Mouse (Mus musculus): Measurements from ENCODE around the gene Il4i1. TPM values are rescaled to one million over a fixed set of nuclear protein-coding genes. Genes with fewer than 3 reads are reported as not detected.

Gene Il4i1
- polyA plus RNA-seq, 1 experiment from 2014 or later = 1.1 TPM

DNA sequence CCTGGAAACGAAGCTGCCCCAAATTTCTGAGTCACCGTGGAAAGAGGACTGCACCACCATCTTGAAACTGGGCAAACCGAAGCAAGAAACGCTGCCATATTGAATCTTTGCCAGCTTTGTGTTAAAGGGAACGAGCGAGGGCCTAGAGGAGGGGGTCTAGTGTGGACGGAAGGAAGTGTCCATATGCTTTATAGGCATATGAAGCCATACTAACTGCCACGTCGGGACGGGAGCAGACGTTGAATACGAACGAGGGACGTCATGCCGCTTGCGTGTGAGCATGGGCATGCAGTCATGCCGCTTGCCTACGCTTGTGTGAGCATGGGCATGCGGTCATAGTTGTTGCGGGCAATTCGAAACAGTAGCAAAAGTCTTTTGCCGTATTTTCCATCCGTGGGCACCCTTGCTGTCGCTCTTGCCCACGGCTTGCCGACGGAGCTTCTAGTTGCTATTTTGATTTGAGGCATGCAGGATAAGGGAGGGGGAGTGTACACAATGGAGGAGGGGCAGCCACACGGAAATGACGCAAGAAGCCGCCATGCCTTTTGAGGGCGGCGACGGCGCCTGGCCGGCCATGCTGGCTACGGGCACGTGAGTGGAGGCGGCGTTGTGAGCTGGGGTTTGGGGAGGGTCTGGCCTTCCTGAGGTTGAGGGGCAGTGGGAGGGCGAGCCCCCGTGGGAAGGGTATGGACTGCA lies 33.4 kb downstream of the Il4i1 start:
- Histone ChIP-seq H3K9me3 (replicated peaks) (no peaks in the 10 kb centered on the region), H3K27ac (ENCODE audit: poor library complexity, severe bottlenecking) (peak overlapping the region; percentile 98), H3K4me1 (replicated peaks) (peaks cover 48% of the 10 kb centered on the region), H3K4me3 (peak overlapping the region; percentile 91), H3K9ac (peak overlapping the region; percentile 94), H3K4me2 (peak overlapping the region; percentile 94), H3K36me3 (peaks cover 46% of the 10 kb centered on the region), H3K27me3 (replicated peaks) (no peaks in the 10 kb centered on the region)
- WGBS = under 1% methylated on average over 41 of the region's 41 CpGs
- ATAC-seq (ENCODE audit: insufficient number of reproducible peaks, low FRiP score) = peak; percentile 77

DNA sequence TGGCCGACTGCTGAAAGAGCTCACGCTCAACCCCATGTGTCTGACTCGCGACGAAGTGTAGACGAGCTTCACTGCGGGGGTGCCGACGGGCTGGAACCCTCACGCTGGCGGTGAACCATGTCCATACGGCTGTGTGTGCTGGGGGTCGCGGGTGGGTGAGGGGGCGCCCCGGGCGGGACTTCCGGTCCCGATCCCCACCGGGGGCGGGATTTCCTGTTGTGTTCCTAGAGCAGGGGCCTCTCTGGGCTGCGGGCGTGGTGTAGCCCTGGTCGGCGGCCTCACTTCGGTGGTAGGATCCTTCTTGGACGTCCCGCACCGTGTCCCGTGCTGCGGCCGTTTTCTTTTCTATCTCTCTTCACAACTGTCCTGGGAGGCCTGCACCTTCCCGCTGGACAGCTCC lies 34.0 kb downstream of the Il4i1 start:
- under 1% methylated on average over 32 of the region's 33 CpGs for WGBS
- peaks cover 40% of the 10 kb centered on the region for H3K36me3 ChIP-seq
- H3K27ac ChIP-seq (ENCODE audit: poor library complexity, severe bottlenecking) = peak overlapping the region; percentile 98
- peak; percentile 52 for ATAC-seq (ENCODE audit: insufficient number of reproducible peaks, low FRiP score)
- H3K4me3 ChIP-seq = peak overlapping the region; percentile 91
- H3K27me3 ChIP-seq (replicated peaks) = no peaks in the 10 kb centered on the region
- peak overlapping the region; percentile 94 for H3K9ac ChIP-seq
- peaks cover 52% of the 10 kb centered on the region for H3K4me1 ChIP-seq (replicated peaks)
- peak overlapping the region; percentile 94 for H3K4me2 ChIP-seq
- no peaks in the 10 kb centered on the region for H3K9me3 ChIP-seq (replicated peaks)

DNA sequence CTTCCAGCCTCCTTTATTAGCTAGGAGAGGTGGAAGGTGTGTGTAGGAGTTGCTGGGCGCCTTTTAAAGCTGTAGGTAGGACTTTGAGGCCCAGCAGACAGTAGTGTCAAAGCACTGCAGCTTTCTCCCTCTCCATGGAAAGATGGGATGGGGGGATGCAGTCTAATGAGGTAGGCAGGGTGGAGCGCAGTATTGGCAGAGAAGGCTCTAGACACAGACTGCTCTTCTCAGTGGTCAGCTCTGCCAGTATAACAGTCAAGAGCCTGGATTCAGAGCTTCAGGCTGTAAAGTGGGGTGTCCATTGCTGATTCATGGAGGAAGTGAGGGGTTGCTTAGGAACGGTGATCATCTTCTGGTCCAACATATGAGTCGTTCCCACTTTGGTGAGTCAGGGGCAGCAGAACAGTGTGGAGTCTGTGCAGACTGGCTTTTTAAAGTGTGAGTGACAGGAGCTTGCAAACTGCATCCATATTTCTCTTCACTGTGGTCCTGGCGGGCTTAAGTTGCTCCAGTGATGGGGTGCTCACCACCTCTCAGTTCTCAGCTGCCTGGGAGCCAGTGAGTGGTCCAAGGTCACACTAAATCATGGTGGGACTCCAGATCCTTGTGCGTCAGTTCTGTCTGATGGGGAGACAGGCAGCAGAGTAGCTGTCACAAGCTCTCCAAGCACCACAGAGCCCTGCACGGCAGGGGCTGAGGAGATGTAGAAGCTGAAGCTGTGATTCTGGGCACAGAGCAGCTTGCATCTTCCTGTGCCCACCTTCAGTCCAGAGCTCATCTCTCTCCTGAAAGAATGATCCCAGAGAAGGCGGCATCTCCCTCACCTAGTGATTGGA lies 34.8 kb downstream of the Il4i1 start:
- Histone ChIP-seq H3K4me2 (peak overlapping the region; percentile 94), H3K27me3 (replicated peaks) (no peaks in the 10 kb centered on the region), H3K27ac (ENCODE audit: poor library complexity, severe bottlenecking) (peak overlapping the region; percentile 98), H3K36me3 (peaks cover 31% of the 10 kb centered on the region), H3K9me3 (replicated peaks) (no peaks in the 10 kb centered on the region), H3K4me1 (replicated peaks) (peaks cover 61% of the 10 kb centered on the region), H3K4me3 (peak overlapping the region; percentile 91), H3K9ac (peak overlapping the region; percentile 94)
- no peak for ATAC-seq (ENCODE audit: insufficient number of reproducible peaks, low FRiP score)
- 77% methylated on average over 8 of the region's 8 CpGs for WGBS

DNA sequence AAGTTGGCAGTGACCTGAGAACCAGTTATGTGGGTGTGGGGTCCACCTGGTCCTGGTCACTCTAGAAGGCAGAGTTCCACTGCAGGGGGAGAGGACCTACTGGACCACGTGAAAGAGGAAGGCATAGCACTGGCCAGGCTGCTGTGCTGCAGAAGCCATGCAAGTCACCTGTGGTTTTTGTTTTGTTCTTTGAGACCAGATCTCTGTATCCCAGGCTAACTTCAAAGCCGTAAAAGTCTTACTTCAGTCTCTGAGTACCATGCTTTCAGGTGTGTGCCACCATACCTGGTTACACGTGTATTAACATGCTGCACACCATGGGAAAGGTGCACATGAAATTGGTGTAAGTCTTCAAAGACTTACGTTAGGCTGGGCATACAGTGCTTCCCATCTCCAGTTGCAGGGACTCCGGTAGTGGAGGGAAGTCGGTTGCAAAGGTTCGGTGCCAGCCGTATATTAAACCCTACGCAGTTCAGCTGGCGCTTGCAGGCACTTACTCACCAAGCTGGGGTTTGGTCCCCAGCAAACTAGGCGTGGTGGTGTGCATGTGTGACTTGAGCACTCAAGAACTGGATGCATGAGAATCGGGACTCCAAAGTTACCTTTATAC lies 35.5 kb downstream of the Il4i1 start:
- no peaks in the 10 kb centered on the region for H3K27me3 ChIP-seq (replicated peaks)
- ATAC-seq (ENCODE audit: insufficient number of reproducible peaks, low FRiP score) = no peak
- WGBS = 93% methylated on average over 12 of the region's 12 CpGs
- H3K4me2 ChIP-seq = peak overlapping the region; percentile 94; the same call in 1 of the 2 replicates
- H3K4me3 ChIP-seq = peak overlapping the region; percentile 91; the same call in 1 of the 2 replicates
- H3K36me3 ChIP-seq = peaks cover 24% of the 10 kb centered on the region
- no peak overlapping the region for H3K27ac ChIP-seq (ENCODE audit: poor library complexity, severe bottlenecking)
- peaks cover 67% of the 10 kb centered on the region for H3K4me1 ChIP-seq (replicated peaks)
- H3K9me3 ChIP-seq (replicated peaks) = no peaks in the 10 kb centered on the region
- peak overlapping the region; percentile 94 for H3K9ac ChIP-seq

DNA sequence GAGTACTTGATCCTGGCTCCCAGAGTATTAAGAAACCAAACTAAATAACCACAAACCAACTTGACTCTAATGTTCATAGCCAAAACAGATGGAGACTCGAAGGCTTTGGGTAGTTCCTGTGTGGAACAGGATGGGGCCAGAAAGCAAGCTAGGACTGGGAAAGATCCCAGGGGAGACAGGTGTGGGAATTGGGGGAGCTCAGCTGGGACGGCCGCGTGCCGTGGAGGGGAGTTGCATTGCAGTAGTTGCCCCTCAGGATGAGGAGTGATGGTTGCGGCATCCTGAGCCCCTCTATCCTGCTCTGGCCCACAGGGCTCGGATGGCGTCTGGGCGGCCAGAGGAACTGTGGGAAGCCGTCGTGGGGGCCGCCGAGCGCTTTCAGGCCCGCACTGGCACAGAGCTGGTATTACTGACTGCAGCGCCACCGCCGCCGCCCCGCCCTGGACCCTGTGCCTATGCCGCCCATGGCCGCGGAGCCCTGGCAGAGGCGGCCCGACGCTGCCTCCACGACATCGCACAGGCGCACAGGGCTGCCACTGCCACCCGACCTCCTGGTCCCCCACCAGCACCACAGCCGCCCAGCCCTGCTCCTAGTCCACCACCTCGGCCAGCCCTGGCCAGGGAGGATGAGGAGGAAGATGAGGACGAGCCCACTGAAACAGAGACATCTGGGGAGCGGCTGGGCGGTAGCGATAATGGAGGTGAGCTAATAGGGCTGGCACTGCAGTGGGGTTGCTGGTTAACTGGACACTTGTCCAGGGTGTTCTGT lies 36.3 kb downstream of the Il4i1 start:
- H3K27ac ChIP-seq (ENCODE audit: poor library complexity, severe bottlenecking) = no peak overlapping the region
- H3K4me3 ChIP-seq = no peak overlapping the region
- peaks cover 66% of the 10 kb centered on the region for H3K4me1 ChIP-seq (replicated peaks)
- no peak overlapping the region; the same call in 1 of the 2 replicates for H3K4me2 ChIP-seq
- H3K9me3 ChIP-seq (replicated peaks) = no peaks in the 10 kb centered on the region
- no peak overlapping the region for H3K9ac ChIP-seq
- H3K36me3 ChIP-seq = peaks cover 21% of the 10 kb centered on the region
- no peaks in the 10 kb centered on the region for H3K27me3 ChIP-seq (replicated peaks)
- WGBS = 87% methylated on average over 36 of the region's 36 CpGs
- ATAC-seq (ENCODE audit: insufficient number of reproducible peaks, low FRiP score) = no peak

DNA sequence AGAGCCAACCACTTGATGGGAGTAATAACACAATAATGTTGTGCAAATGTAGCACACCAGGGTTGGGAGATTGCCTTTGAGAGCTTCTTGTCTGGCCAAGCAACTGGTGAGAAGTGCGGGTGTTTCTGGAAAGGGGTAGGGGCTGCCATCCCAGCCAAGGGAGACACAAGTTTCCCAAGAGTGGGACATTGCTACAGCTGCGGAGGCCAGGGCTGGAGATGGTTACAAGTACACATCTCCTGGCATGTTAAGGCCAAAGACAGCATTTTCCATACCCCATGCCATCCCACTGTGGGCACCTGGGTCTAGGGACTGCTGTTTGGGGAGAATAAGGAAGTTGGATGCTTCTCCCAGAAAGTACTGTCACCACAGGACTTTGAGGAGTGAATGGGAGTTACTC lies 36.9 kb downstream of the Il4i1 start:
- WGBS = 93% methylated on average over 2 of the region's 2 CpGs

DNA sequence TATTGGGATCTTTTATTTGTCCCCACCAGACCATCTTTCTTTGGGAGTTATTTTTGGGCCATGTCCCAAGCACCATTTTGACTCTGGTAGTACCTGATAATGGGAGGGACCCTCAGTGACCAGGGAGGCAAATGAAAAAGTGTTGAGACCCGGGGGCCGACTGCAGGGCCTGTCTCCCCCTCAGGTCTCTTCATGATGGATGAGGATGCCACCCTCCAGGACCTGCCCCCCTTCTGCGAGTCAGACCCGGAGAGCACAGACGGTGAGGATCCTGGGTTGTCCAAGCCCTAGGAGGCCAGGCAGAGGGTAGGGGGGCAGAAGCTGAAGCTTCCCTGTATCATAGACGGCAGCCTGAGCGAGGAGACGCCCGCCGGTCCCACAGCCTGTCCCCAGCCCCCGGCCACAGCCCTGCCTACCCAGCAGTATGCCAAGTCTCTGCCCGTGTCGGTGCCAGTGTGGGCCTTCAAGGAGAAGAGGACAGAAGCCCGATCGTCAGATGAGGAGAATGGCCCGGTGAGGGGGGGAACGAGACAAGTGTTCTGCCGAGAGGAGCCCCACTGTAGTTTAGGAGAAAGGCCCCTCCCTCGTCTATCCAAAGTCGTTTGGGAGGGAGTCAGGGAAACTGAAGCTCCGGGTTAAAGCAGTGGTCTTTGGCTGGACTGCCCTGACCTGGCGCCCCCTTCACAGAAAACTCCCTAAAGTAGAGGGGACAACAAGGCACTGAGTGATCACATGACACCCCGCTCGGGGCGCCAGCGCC lies 37.6 kb downstream of the Il4i1 start:
- peak overlapping the region; percentile 77 for H3K9ac ChIP-seq
- peaks cover 70% of the 10 kb centered on the region for H3K4me1 ChIP-seq (replicated peaks)
- ATAC-seq (ENCODE audit: insufficient number of reproducible peaks, low FRiP score) = peak; percentile 13
- H3K36me3 ChIP-seq = peaks cover 21% of the 10 kb centered on the region
- no peaks in the 10 kb centered on the region for H3K27me3 ChIP-seq (replicated peaks)
- peak overlapping the region; percentile 97 for H3K27ac ChIP-seq (ENCODE audit: poor library complexity, severe bottlenecking)
- H3K9me3 ChIP-seq (replicated peaks) = no peaks in the 10 kb centered on the region
- WGBS = 33% methylated on average over 26 of the region's 26 CpGs
- peak overlapping the region; percentile 82 for H3K4me2 ChIP-seq
- H3K4me3 ChIP-seq = peak overlapping the region; percentile 52

More for the DNA sequence above, 36.9 kb downstream of the Il4i1 start:
- Histone ChIP-seq H3K4me1 (replicated peaks) (peaks cover 66% of the 10 kb centered on the region), H3K9ac (no peak overlapping the region), H3K4me2 (no peak overlapping the region; the same call in 1 of the 2 replicates), H3K27me3 (replicated peaks) (no peaks in the 10 kb centered on the region), H3K4me3 (no peak overlapping the region), H3K9me3 (replicated peaks) (no peaks in the 10 kb centered on the region), H3K36me3 (peaks cover 21% of the 10 kb centered on the region), H3K27ac (ENCODE audit: poor library complexity, severe bottlenecking) (no peak overlapping the region)
- ATAC-seq (ENCODE audit: insufficient number of reproducible peaks, low FRiP score) = no peak

DNA sequence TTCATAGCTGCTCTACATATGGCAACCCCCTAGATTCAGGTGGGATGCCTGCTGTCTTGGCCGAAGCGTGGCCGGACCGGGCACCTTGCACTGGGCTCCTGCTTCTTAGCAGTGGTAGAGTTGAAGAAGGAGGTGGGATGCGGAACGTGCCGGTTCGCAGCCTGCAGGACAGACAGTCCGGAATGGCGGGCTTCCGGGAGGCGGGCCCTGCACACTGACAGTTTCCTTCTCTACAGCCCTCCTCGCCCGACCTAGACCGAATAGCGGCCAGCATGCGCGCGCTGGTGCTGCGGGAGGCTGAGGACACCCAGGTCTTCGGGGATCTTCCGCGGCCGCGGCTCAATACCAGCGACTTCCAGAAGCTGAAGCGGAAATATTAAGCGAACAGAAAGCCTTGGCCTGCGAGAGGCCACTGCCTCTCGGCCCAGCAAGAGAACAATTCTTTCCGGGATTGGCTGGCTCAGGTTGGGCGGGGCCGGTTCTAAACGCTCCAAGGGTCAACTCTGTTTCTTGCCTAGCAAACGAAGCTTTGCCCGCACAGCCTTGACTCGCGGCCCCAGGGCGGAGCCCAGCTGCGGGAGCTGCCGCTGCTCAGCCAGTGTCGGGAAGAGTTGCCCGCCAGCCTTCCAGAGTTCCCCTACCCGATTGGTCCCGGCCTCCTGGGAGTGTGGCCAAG lies 38.3 kb downstream of the Il4i1 start:
- Histone ChIP-seq H3K4me2 (peak overlapping the region; percentile 82), H3K9ac (peak overlapping the region; percentile 77), H3K9me3 (replicated peaks) (no peaks in the 10 kb centered on the region), H3K36me3 (peaks cover 21% of the 10 kb centered on the region), H3K27ac (ENCODE audit: poor library complexity, severe bottlenecking) (peak overlapping the region; percentile 97), H3K4me3 (peak overlapping the region; percentile 52), H3K27me3 (replicated peaks) (no peaks in the 10 kb centered on the region), H3K4me1 (replicated peaks) (peaks cover 70% of the 10 kb centered on the region)
- WGBS = under 1% methylated on average over 45 of the region's 45 CpGs
- peak; percentile 64 for ATAC-seq (ENCODE audit: insufficient number of reproducible peaks, low FRiP score)

DNA sequence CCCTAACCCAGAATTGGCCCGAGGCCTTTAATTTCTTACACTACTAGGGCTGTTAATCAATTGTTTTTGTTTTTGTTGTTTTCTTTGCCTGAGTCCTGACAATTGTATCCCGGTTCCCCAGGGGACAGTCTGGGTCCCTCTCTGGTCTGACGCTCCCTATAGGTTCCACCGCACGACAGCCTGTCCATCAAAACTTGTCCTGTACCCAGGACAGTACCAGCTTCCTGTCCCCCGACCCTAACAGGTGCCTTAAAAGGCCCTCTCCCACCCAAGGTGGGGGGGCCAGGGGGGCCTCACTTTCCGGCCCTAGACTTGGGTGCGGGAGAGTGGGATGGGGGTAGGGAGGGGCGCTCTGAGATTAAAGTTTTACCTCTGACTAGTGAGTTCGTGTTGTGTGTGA lies 38.8 kb downstream of the Il4i1 start:
- Histone ChIP-seq H3K27ac (ENCODE audit: poor library complexity, severe bottlenecking) (peak overlapping the region; percentile 97), H3K36me3 (peaks cover 25% of the 10 kb centered on the region), H3K9ac (peak overlapping the region; percentile 77), H3K4me1 (replicated peaks) (peaks cover 70% of the 10 kb centered on the region), H3K4me2 (peak overlapping the region; percentile 82), H3K4me3 (peak overlapping the region; percentile 52), H3K9me3 (replicated peaks) (no peaks in the 10 kb centered on the region), H3K27me3 (replicated peaks) (no peaks in the 10 kb centered on the region)
- ATAC-seq (ENCODE audit: insufficient number of reproducible peaks, low FRiP score) = no peak
- 46% methylated on average over 10 of the region's 10 CpGs for WGBS

All from heart, embryonic 12.5 days (tissue).